Mouse (Mus musculus): ENCODE results near the gene Ttll5.

DNA sequence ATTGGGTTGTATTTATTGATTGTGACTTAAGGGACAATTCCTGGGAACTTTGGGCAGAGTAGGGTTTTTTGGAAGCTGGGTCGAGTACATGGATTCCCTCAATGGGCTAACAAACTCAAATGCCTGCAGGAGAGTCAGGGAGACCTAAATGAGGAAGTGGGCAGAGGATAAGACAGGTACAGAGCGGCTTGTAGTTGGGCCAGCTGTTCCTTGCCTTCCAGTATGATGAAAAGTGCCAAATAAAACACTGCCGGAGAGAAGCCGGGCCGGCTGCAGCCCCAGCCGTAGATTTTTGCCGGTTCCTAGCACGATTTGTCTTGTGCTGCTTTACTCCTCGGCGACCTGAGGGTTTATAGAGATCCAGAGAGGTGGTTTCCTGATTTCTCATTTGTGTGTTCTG, 104.1 kb downstream of the Ttll5 start:
- TF ChIP-seq POLR2A (IDR thresholded peaks at IDR 0.05; ENCODE audit: low read depth, low read length) (no peak), CTCF (IDR thresholded peaks at IDR 0.05; ENCODE audit: extremely low read depth, insufficient read length, insufficient replicate concordance, low read depth, low read length) (no peak)

All from small intestine, adult 2 months (tissue).